Mouse (Mus musculus) small intestine, adult 2 months (tissue): ENCODE data around the gene Rcl1.

Experiments used
- CTCF ChIP-seq: fragments of 200-500 bp; IDR thresholded peaks from 2 replicates; pipeline ENCODE4 v1.5.1; 2012; ENCODE audit warnings: low read depth, mild to moderate bottlenecking, control low read depth, inconsistent platforms, low read length, moderate library complexity, mixed read lengths; ENCODE audit not compliant: insufficient replicate concordance, insufficient read length; ENCODE audit errors: extremely low read depth
- POLR2A ChIP-seq: fragments of 200-500 bp; IDR thresholded peaks from 2 replicates; pipeline ENCODE4 v1.6.1; 2012; ENCODE audit warnings: low read depth, mild to moderate bottlenecking, control low read depth, inconsistent platforms, low read length, moderate library complexity

DNA sequence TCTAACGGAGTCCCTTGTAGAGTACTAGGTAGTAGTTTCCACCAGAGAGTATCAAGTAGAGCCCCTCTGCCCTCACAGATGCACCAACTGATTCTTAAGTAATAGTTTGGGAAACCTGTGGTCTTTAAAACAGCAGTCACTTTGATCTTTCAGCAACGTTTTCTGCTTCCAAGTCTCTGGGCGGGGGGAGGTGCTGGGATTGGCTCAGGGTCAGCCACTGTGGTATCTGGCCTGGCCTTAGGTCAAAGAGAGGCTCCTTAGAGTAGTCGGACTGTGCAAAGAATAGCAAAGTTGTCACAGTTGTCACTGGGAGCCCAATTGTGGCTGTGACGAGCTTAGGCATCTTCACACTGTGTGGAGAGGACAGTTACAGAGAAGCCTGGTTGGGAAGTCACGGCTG is 26.2 kb downstream of the Rcl1 start:
- TF ChIP-seq POLR2A, result no peak
- no peak for TF ChIP-seq CTCF
